Mouse (Mus musculus) hindbrain, postnatal 0 days (tissue): ENCODE measurements around the gene Cts7. TPM values are rescaled to one million over a fixed set of nuclear protein-coding genes. Genes with fewer than 3 reads are reported as not detected.

Experiments
- ATAC-seq: fragments of 200-750 bp; cut with Nextera tagmentation; 2 replicates; pipeline ENCODE4 v1.8.0; 2017; ENCODE audit warnings: mild to moderate bottlenecking, moderate TSS enrichment, moderate library complexity
- DNase-seq: peaks from one replicate; pipeline ENCODE4 v3.0.0-alpha.2; 2015; ENCODE audit warnings: low spot score
- H3K27ac ChIP-seq: fragments of 300-500 bp; sonication (generic); 2 replicates; pipeline ENCODE4 v1.5.1; 2014; ENCODE audit warnings: mild to moderate bottlenecking
- H3K27me3 ChIP-seq: fragments of 300-500 bp; sonication (generic); 2 replicates; pipeline ENCODE4 v1.6.1; 2014; ENCODE audit warnings: low read length, mixed read lengths; ENCODE audit not compliant: insufficient read depth
- H3K36me3 ChIP-seq: fragments of 300-500 bp; sonication (generic); 2 replicates; pipeline ENCODE4 v1.6.1; 2014; ENCODE audit warnings: low read length, mixed read lengths; ENCODE audit not compliant: insufficient read depth
- H3K4me1 ChIP-seq: fragments of 300-500 bp; sonication (generic); 2 replicates; pipeline ENCODE4 v1.6.1; 2014; ENCODE audit warnings: antibody characterized with exemption, low read length, mixed read lengths; ENCODE audit not compliant: insufficient read depth
- H3K4me2 ChIP-seq: fragments of 300-500 bp; sonication (generic); 2 replicates; pipeline ENCODE4 v1.6.1; 2014; ENCODE audit warnings: low read depth, mild to moderate bottlenecking, low read length, moderate library complexity, mixed read lengths
- H3K4me3 ChIP-seq: fragments of 300-500 bp; sonication (generic); 2 replicates; pipeline ENCODE4 v1.5.1; 2014; ENCODE audit warnings: low read length
- H3K9ac ChIP-seq: fragments of 300-500 bp; sonication (generic); replicated peaks from 2 replicates; pipeline ENCODE4 v1.6.1; 2014; ENCODE audit warnings: mild to moderate bottlenecking, low read length, moderate library complexity, mixed read lengths
- H3K9me3 ChIP-seq: fragments of 300-500 bp; sonication (generic); 2 replicates; pipeline ENCODE4 v1.6.1; 2016; ENCODE audit warnings: low read length, mixed read lengths
- CTCF ChIP-seq: IDR thresholded peaks from 2 replicates; pipeline ENCODE4 v1.5.1; 2016; ENCODE audit warnings: antibody characterized with exemption, control low read depth, low read depth
- microRNA-seq, 2 experiments: library from miRNA; unstranded; fragments of <30 nt; microRNA quantifications; one replicate each; pipeline ENCODE4; 2016
- polyA plus RNA-seq: library from polyadenylated mRNA; unstranded; fragments of >200 nt; fragmentation: Nextera tagmentation; extraction: Ambion mirVana; gene quantifications from 2 replicates; pipeline ENCODE4 v1.2.1, GENCODE M21; 2015
- total RNA-seq: library from RNA; depleted of rRNA; stranded (reverse); fragments of >200 nt; gene quantifications from 2 replicates; pipeline ENCODE4 v1.2.3, GENCODE M21; 2014; rRNA removed

The Cts7 gene
- total RNA-seq (not detected in 2 replicates), polyA plus RNA-seq (not detected in 2 replicates)

DNA sequence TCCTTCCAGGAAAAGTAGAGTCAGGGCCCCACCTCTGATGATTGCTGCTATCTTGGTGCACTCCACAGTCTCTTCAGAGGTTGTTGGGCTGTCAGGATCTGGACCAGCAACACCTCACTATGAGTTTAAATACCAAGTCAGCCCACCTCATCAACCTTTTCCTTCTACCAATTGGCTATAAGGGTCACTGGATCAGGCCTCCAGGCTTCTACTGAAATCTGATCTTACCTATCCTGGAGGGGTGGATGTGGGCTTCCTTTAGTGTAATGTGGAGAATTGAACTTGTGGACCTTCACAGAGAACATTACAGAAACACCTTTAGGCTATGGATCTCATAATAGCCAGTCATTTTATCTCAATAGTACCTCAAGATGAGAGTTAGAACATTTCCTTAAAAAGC lies at the start of gene Cts7:
TSS of gene Cts7 (minus strand) at position 101 of the 400 bp plus-strand sequence.
- Histone ChIP-seq H3K4me1 (no peaks in the 10 kb centered on the region), H3K27ac (no peak within 1 kb of the TSS), H3K36me3 (no peaks in the 10 kb centered on the region), H3K9me3 (peaks cover 14% of the 10 kb centered on the region; the same call in 1 of the 2 replicates), H3K4me2 (no peak within 1 kb of the TSS), H3K4me3 (no peak within 1 kb of the TSS), H3K27me3 (no peaks in the 10 kb centered on the region), H3K9ac (no peak within 1 kb of the TSS)
- no peak for TF ChIP-seq CTCF
- no peak for ATAC-seq
- no peak for DNase-seq

Small RNA genes within 50 kb of the gene (microRNA-seq; reads per million reads assigned to microRNA genes)
- 0 reads per million in 2 experiments for gene Gm27704

Other genes starting within 250 kb of the Cts7 start
- gene Ctsr, start 193.9 kb downstream of the Cts7 start, total RNA-seq = not detected in 2 replicates
- not detected in 2 replicates for gene Ctsr, start 193.9 kb downstream of the Cts7 start, polyA plus RNA-seq
- not detected in 2 replicates for gene Cts6, start 154.8 kb downstream of the Cts7 start, total RNA-seq
- gene Cts6, start 154.8 kb downstream of the Cts7 start, polyA plus RNA-seq = not detected in 2 replicates
- gene Cts8, start 102.8 kb downstream of the Cts7 start, total RNA-seq = not detected in 2 replicates
- not detected in 2 replicates for gene Cts8, start 102.8 kb downstream of the Cts7 start, polyA plus RNA-seq
- gene Gm49398, start 69.4 kb downstream of the Cts7 start, total RNA-seq = not detected in 2 replicates
- not detected in 2 replicates for gene Gm49398, start 69.4 kb downstream of the Cts7 start, polyA plus RNA-seq
- gene Ctsm, start 183.6 kb upstream of the Cts7 start, total RNA-seq = not detected in 2 replicates
- gene Ctsm, start 183.6 kb upstream of the Cts7 start, polyA plus RNA-seq = not detected in 2 replicates
- not detected in 2 replicates for gene Gm49352, start 210.0 kb upstream of the Cts7 start, total RNA-seq
- gene Gm49352, start 210.0 kb upstream of the Cts7 start, polyA plus RNA-seq = not detected in 2 replicates
- not detected in 2 replicates for gene Cts3, start 211.9 kb upstream of the Cts7 start, total RNA-seq
- not detected in 2 replicates for gene Cts3, start 211.9 kb upstream of the Cts7 start, polyA plus RNA-seq